Mouse (Mus musculus) CD4-positive, CD25-positive, alpha-beta regulatory T cell, adult 2 months (primary cell): Measurements from ENCODE around the gene Fkbp10.

Experiments used
- DNase-seq: peaks from one replicate; pipeline ENCODE4 v3.0.0-alpha.2; 2012; ENCODE audit warnings: low read depth, low spot score

Gene Fkbp10

DNA sequence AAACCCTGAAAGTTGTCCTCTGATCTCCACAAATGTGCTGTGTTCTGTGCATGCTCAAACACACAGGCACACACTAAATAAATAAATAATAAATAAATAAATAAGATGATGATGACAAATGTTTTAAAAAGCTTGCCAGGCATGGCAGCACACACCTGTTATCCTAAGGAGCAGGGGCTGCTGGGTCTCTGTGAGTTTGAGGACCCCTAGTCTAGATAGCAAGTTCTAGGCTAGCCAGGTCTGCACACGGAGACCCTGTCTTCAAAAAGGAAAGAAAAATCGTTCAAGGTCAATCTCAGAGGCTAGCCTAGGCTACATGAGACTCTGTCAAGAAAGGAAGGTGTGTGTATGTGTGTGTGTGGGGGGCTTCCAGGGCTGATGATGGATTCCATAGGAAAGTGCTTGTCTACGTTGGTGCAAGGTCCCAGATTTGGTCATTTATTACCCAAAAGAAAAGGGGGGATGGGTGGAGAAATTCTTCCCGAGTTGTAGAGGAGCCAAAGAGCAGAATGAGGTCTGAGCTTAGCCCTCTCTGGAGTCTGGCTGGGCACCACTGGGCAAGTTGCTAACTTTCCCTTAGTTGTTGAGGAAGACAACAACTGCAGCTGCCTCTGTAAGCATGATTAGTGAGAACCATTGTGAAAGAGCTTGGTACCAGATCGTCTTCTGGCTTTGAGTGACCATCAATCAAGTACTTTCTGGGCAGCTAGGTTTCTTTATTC is 21.0 kb upstream of the Fkbp10 start:
- DNase-seq: no peak

DNA sequence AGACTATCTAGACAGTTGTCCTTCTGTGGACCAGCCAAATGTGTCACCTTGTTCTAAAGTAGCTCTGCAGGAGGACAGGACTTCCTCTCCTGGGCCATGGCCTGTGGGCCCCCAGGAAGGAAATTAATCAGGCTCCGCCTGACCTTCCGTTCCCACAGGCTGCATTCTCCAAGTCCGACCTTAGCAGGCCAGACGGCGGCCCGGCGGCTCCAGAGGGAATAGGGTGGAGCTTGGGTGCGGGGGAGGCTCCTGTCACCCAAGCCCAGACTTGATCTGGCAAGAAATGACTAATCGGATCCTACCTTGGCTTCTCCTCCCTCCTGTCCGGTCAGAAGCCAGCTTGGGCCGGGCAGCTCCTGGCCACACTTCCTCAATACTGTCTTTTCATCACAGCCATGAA is 20.3 kb upstream of the Fkbp10 start:
- DNase-seq: no peak

DNA sequence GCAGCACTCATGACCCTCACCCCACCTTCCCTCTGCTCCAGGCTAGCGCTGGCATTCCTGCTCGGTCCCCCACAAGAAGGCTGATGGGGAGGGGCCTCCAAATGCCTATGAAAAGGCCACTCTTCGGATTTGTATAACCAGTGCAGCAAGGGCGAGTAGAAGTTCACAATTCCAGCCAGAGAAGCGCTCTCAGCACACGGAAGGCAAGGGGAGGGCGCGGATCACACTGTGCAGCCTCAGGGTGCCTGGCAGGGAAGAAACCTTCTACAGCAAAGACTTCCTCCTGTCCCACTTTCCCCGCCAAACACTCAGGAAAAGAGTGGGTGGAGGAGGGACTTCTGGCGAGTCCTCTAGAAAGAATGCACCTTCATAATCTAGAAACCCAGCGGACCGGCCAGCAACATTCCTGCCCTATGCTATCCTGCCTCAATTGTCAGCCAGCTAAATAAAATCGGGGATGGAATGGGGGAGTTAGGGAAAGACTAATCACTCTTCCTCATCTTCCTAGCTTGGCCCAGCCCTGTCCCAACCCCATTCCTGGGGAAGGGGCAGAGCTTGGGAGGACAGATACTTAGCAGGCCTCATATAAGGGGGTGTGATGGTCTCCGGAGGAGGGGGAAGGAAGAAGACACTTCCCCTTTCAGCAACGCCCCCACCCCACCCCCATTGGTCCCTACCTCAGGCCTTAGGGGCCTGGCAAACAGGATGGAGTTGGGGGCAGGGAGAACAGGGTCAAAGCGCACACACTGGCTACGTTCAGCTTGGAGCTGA is 19.5 kb upstream of the Fkbp10 start:
- no peak for DNase-seq

DNA sequence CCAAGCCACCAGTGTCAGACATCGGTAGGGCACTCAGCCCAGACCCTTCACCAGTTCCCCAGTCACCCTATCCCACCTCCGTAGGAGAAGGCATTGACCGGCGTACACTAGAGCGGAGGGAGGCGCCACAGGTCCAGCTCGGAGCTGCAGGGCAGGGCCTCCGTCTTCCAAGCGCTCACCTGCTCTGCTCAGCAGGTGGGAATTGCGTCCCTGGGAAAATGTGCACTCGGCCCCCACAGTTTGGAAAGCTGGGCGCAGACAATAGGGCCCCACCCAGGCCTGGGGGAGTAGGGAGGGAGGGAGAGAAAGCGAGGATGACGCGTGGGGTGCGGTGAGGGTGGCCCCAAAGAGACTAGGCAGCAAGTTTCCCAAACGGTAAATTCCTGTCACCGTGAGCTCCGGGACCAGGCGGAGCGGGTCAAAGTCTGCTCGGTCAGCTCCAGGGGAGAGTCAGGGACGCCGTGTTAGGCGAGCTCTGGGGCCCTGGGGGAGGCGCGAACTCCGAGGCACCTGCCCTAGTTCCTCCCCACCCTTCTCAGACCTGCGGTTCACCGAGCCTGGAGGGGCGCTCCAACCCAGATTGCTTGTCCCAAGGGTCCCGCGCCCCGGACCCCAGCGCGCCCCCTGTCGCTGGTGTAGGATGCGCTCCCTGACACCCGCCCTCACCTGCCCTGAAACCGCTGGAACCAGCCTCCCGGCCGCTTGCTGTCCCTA is 18.5 kb upstream of the Fkbp10 start:
- peak; percentile 62 for DNase-seq

DNA sequence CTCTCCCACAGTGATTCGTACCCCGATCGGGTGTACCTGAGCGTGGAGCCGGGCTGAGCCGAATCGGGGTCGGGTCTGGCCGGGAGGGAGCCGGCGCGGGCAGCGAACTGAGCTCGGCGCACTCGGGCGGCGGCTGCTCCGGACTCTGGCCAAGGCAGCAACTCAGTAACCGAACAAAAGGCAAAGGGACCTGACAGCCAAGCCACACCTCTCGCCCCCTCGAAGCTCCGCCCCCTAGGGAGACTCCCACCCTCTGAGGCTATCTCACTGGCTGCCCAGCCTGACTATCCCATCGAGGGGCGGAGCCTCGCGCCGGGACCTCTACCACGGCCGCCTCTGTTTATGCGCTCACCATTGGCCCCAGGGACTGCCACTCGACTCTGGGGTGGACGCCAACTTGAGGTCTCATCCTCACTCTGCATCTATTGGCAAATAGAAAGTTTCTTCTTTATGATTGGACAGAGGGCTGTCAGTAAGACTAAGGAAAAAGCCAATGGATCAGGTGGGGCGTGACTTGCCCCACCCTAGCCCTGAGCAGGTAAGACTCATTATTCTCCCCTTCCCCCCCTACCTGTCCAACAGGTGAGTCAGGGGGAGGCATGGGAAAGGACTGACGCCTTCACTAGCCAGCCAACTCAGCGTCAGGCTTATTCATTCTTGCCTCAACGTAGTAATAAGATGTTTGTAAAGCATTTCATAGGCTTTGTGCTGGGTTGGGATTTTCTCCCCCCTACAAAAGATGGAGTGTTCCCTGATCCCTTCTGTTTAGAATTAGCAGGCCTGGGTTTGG is 17.7 kb upstream of the Fkbp10 start, which contains the start of gene Jup:
Gene Jup (minus strand): TSS at position 164 of the 790 bp plus-strand sequence.
- DNase-seq: peak; percentile 93

DNA sequence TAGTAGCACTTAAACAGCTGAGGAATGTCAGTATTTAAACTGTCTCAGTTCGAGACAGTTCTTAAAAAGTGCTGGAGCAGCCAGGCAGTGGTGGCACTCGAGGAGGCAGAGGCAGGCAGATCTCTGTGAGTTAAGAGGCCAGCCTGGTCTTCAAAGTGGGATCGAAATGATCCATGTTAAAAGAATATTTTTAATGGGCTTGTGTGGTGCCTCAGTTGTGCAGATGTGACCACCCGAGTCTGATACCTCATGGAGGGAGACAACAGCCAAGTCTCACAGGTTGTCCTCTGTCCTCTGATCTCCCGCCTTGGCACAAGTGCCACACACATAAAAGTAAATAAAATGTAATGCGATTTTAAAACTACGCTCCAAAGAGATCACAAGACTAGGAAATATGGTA is 17.0 kb upstream of the Fkbp10 start:
- DNase-seq: no peak

DNA sequence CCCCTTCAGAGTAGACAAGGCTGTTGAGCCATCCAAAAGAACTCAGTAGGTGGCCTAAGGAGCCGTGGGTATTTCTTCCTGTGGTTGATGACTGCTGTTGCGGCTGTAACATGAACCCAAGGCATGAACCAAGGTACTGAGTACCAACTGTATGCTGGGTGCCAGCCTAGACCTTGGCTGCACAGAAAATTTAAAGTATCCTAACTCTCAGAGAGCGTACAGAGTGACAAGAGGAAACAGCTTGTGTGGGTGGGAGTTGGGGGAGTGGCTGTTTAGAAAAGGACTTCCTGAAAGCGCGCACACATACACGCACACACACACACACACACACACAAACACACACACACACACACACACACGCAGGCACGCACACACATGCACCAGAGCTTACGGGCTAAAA is 16.2 kb upstream of the Fkbp10 start:
- DNase-seq: peak; percentile 56

DNA sequence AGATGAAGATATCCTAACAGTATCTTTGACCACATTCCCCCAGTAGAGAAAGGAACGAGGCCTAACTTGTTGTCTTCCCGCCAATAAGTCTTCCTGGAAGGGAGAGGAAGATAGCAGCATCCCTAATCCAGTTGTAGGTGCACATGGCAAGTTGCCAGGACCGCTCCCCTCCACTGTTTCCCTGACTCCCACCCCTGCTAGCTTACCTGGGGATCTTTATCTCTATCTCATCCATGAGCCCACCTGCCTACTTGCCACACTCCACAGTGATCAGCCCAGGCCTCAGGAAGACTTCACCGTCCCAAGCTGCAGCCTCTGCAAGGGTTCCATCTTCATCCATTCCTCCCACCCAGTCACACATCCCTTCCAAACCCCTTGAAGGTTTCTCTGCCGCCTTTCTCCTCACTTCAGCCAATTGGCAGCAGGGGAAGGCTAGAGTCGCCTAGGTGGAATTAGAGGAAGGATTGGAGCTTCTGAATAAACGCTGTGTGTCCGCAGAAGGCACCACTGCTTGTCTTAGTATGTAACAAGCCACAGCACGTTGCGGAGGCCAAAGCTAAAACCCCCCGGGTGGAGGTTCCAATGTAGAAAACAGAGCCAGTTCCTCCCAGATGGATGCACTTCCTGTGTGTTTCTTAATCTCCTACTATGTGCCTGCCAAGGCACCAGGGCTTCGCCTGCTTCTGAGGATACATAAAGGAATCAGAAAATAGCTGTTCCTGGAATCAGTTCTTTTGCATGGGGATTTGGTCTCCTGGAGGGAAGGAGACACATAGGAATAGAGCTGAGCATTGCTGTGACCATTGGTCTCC is 15.6 kb upstream of the Fkbp10 start:
- no peak for DNase-seq

DNA sequence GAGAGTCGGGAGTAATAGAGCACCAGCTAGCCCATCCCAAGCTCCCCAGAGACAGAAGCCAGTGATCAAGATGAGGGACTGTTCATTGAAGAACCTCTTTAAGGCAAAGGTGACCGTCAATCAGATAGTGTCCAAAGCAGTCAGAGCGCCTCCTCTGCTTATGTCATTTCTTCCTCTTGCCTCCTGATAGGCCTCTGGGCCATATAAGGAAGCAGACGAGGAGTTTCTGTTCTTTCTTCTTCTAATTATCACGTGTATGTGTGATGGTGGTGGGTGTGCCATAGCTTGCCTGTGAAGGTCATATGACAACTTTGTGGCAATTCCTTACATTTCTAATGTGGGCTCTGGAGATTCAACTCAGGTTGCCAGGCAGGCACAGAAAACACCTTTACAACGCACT is 14.7 kb upstream of the Fkbp10 start:
- no peak for DNase-seq

DNA sequence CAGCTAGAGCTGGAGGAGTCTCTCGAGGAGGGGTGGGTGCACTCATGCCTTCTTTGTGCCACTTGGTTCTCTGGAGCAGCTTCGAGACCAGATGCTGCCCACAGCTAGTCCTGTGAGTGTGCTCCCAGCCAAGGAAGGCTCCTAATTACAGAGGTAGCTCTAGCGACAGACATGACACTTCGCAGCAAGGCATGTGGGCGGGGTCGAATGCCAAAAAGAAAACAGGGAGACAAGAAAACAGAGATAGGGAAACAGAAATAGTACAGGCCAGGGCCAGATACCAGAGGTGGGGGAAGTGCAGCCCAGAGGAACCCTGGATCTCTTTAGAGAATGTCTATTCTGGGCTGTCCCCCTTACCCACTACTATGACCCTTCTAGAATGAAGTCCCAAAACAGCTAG is 13.3 kb upstream of the Fkbp10 start:
- no peak for DNase-seq

DNA sequence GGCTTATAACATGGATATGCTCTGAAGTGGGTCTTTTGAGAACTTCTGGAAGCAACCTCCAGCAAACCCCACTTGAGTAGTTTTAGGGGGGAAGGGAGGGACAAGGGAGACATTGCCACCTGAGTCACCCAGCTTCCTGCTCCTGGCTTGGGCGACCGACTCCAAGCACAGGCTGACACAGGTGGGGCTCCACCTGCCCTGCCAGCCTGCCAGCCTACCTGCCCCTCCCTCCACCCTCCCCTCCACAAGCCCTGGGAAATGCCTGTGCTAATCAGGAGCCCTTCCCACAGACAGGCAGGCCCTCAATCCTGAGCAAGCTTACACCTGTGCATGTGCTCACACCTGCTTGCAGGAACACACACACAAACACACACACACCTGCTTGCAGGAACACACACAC is 12.8 kb upstream of the Fkbp10 start:
- DNase-seq: no peak

DNA sequence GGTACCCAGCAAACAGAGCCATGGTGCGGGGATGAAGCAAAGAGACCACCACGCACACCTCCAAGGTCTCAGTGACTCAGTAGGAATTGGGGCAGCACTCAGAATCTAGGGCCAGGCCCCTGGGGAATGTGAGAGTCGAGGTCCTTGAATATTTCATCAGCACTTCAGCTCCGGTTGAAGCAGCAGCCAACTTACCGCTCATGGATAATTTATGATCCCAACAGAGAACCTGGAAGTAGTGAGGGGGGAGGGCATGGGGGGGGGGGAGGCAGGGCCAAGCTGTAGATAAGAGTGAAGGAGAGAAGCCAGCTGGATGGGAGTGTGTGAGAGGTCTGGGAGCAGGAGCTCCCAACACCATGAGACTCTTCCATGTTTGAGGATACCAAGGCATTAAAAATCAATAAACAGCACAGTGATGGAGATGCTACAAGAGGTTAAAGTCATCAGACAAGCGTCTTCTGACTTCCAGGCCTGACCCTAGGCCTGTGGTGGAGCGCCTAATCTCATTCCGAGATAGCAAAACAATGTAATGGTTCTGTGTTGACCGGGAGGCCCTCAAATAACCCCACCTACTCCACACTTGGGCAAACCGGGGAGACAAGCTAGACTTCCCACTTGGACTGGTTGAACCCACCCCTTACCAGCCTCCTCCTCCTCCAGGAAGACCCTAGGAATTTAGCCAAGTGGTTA is 11.9 kb upstream of the Fkbp10 start:
- DNase-seq: no peak

DNA sequence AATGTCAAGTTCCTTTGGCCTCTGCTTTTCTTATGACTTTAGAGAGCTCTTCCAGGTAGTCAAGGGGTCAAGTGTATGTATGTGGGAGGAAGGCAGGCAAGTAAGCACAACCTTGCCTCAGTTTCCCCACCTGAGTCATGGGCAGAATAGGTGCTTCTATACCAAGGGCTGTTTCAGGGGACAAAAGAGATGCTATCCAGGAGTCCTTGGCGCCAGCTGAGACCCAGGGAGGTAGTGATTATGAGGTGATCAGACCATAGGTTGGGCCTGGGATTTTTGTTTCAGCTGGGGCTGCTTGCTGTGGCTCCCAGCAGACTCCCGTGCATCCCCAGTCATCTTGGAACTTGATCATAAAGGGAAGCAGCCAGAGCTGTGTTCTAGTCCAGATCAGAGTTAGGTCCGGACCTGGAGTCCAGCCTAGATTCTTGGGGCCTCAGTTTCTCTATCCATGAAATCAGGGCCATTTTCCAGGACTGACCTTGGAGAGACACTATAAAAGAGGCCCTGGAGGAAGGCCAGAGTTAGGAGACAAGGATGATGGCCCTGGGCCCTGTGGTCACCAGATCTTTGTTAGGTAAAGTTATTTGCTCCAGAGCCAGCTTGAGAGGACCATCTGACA is 10.9 kb upstream of the Fkbp10 start:
- DNase-seq: no peak

DNA sequence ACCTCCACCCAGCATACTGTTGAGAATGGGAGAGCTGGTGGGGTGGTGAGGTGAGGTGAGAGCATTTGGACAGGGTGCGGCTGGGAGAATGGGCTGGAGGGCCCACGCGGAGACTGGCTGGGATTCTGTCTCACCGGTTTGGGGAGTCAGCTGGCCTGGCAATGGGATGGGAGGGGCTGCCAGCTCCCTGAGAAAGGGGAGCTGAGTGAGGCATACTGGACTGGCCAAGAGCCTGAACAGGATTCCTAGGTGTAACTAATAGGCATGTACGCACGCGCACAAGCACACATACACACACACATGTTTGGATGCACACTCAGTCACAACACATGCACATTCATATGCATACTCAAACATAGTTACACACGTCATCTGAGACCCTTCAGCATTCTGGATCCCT is 9.2 kb upstream of the Fkbp10 start:
- no peak for DNase-seq

DNA sequence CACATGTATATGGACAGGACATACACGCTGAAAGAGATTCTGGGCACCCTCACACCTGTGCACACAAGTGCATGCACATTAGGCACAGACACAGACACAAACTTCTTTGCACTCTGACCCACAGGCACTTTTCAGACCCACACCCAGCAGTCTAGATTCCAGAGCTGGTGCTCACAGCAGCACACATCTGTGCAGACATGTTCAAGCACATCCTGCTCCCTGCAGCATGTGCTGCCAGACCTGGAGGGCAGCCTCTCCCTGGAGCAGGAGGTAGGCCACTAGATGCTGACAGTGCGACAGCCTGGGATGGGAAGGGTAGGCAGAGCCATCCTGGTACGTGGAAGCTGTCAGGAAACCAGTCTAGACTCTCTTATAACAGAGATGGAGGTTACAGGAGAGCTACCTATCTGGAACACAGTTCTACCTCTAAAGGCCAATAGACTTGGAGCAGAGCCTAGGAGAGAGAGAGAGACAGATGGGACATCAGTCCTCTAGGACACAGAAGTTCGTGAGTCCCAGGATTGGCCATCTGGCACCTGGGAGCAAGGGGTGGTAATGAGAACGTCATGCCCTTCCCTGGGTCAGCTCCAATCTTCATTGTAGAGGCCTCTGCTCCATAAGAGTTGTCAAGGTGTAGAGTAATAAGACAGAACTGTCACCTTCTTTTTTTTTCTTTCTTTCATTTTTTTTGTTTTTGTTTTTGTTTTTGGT is 8.3 kb upstream of the Fkbp10 start:
- no peak for DNase-seq

DNA sequence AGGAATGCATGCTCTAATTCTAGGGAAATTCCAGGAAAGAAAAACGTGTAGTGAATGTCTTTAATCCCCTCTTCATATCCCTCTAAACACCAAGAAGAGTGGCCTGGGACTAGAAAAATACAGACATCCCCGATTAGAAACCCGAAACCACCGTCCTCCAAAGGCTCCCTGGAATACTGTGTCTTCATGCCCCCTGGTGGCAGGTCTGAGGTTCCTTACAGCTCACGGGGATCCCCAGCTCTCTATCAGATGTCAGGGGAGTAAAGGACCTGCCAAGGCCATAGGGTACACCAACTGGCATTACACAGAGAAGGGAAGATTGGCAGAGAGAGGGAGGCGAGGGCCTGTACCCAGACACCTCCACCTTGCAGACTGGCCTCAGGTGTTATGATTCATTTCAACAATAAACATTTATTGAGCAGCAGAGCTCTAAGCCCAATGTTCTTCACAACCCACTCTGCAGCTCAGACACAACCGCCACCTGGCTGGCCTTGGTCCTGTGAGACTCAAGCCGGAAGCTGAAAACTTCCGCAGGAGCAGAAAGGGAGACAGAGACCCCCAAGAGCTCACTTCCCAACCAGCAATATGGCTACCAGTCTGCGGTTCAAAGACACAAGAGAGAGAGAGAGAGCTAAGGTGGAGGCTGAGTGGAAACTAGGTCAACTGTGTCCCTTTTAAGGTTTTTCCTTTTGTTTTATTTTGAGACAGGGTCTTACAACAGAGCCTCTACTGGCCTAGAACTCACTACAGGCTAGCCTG is 7.2 kb upstream of the Fkbp10 start:
- peak; percentile 73 for DNase-seq

DNA sequence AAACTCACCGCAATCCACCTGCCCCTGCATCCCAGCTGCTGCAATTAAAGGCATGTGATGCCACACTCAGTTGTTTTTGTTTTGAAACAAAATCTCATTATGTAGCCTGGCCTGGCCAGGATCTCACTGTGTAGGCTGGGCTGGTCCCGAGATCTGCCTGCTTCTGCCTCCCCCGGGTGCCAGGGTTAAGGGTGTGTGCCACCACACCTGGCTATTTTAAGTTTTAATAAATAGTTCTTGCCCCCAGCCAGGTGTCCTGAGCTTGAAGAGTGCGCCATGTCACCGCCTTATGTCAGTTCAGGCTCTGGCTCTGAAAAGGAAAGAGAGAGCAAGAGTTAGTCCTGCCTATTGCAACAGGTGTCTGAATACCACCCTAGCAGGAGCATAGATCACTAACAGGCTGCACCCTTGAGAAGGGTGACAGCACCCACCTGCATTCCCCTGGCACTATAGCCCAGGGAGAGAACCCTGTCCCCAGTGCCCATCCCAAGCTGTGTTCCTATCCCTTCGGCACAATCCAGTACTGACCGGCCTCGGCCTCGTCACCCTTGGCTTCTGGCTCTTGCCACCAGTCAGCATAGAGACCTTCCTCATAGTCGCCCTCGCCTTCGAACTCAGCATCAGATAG is 6.5 kb upstream of the Fkbp10 start:
- DNase-seq: no peak

DNA sequence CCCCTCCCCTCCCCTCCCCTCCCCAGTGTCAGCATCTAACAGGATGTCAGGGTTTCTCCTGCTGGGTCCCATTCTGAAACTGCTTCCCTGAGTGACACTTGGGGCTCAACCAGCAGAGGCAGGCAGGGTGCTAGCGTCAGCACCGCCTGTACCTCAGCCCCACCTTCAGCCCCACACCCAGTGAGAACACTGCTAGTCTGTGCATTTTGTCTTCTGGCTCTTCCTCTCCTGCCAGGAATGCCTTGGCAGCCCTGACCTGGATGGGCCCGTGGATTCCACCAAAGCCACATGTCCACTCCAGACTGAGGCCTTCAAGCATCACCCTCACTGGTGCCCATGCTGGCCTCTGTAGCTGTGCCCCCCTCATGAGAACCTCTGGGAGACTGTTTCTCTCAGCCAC is 5.8 kb upstream of the Fkbp10 start:
- no peak for DNase-seq
